Mouse (Mus musculus): ENCODE measurements at regions not wholly inside any gene's neighbourhood (a gene's known extent, or its start where the extent isn't known, plus 50 kb on each side); places are given as distances from the start of the nearest gene placed in this dataset.

DNA sequence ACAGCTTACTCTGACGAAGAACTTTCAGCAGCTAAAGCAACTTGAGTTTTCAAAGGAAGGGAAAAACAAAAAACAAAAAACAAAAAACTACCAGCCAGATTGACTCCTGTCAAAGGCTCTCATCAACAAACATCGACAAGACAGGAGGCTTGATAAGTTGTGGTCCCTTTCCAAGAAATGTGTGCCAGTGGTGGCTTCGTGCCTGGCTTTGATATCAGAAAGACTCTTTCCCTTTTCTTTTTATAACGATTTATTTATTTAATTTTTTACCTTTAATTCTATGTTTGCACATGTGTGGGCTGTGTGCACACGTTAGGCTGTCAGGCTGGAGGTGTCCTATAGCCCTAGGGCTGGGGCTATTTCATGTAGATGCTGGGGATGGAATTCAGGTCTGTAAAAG is 60.4 kb downstream of the Dact1 start:
- no peak for DNase-seq

- DNase-seq, result no peak
Measured at GRCm38 (mm10) chr12:71371948-71372347, 62.3 kb downstream of the Dact1 start.

DNA sequence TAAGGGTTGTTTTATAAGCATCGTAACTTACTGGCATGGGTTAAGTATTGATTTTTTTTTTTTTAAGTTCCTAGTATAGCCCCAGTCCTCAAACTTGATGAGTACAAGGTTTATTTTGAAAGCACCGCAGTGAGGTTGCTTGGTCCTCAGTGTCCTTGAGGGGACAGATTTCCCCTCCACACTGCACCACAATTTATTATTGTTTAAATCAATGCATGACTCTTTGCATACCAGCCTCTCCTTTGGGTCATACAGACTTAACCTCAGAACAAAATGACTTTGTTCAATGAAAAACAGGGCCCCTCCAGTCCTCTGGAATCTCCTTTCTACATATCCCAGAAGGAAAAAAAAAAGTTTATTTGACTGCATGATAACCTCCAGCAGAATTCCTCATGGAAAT is 63.9 kb downstream of the Dact1 start:
- DNase-seq, result no peak

- no peak for DNase-seq
Measured at GRCm38 (mm10) chr12:71376446-71376845, 66.8 kb downstream of the Dact1 start.

GRCm38 (mm10) chr12:71376966-71377365 is 67.3 kb downstream of the Dact1 start:
- no peak for DNase-seq

DNA sequence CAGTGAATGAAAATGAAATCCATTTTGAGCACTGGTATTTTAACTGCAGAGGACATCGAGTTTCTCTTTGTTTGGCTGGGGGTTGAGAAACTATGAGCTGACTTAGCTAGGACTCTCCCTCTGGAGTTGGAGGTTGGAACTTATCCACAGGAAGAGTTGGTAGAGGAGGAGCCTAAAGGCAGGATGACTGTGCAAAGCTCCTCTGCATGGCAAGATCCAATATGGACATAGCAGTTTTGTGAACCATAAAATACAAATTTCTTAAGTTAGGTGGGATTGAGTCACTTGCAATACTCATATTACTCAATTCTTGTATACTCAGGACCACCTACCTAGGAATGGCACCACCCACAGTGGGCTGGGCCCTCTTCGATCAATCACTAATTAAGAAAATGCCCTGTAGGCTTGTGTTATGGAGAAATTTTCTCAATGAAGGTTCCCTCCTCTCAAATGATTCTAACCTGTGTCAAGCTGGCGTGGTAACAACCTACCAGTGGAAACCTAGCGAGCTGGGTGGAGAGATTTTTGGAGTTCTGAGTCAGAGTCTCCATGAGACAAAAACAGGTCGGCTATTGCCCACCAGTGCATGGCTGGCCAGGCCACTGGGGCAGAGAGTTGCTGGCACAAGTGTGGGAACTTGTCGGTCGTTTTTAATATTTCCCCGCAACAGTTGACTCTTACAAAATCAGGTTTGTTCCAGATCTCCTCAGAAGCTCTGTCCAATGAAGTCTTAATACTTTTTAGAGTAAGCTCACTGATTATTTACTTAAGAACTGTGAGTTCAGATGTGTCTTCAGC is 70.1 kb downstream of the Dact1 start:
- no peak for DNase-seq

- no peak for DNase-seq
Measured at GRCm38 (mm10) chr12:71380424-71380761, 70.7 kb downstream of the Dact1 start.

- no peak for DNase-seq
Measured at GRCm38 (mm10) chr12:71386251-71386650, 76.6 kb downstream of the Dact1 start.

DNA sequence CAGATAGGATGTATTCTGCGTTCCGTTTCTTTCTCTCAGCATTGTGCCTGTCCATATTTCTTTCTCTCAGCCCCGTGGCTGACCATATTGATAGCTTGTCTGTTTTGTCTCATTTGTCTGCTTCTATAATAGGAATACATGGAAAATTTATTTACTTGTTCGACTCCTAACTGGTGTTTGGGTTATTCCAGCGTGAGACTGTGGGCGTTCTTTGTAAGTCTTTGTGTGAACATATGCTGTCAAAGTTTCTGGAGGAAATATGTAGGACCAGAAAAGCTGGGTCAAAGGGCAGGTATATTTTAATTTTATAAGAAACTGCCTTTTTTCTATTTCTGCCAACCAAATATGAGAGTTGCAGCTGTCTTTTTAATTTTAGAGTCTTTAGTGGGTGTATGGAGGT is 81.8 kb downstream of the Dact1 start:
- DNase-seq, result no peak

- DNase-seq, result no peak
Measured at GRCm38 (mm10) chr12:71393752-71394151, 84.1 kb downstream of the Dact1 start.

GRCm38 (mm10) chr12:71397456-71397855 is 87.8 kb downstream of the Dact1 start:
- no peak for DNase-seq

DNA sequence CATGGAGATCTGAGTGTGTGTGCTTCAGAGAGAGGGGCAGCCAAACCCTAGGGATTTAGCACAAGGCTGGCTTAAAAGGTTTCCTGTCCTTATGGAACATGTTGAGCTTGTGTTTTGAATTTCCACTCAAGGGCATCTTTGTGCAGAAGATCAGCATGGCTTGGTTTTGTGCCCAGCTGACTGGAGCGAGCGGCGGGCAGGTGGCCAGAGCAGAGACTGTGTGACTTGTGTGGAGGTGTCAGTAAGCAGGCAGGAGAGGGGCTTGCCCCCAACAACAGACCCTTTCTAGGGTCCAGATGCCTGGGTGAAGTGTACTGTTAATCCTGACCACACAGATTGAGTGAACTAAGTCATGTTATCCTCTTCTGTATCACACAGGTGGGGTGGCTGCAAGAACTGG is 89.0 kb downstream of the Dact1 start:
- no peak for DNase-seq

GRCm38 (mm10) chr12:71400201-71400600 is 90.5 kb downstream of the Dact1 start:
- no peak for DNase-seq

DNA sequence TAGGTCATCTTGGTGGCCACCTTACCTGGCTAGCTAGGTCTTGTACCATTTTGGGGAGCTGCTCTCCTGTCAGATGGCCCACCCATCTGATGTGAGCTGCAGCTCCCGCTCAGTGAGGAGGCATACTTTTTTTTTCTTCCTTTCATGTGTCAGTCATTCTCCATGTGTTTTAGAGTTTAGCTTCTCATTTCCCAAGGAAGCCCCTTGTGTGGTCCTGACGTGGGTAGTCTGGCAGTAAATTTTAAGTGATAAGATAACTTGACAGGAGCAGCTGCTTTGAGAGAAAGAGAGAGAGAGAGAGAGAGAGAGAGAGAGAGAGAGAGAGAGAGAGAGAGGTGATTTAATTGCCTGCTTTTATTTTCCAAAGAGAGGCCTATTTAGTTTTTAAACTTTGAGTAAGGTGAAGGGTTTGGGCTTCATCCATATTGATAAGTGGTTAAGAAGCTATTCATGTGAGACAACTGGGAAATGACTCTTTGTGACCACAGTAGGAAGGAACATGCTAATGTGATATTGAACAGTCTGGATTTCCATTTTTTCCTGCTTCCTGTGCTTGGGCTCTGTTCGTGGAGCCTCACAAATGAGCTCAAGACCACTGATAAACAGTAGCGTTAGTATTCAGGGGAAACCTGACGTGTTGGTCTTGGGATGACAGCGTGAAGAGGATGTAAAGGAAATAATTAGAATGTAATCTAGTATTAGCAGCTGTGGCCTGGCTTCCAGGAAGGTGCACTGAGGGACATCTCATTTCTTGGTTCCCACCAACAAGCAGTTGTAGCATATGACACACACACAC is 92.1 kb downstream of the Dact1 start:
- no peak for DNase-seq

DNA sequence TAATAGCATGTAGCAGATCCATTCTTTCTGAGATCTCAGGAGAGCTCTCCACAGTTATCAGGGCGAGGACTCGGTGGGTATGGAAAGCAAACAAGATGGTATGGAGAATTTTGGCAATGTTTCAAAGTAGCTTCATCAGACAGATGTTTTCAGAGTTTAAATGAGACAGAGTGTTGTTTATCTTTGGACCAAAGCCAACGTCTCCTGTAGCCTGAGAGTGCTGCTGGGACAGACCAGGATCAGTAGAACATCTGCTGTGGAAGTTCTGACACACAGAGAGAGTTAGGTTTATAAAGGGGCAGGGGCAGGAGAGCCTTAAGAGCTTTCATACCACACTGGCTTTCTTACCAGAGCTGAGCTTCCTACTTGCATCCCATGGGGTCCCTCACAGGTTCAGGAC is 97.6 kb downstream of the Dact1 start:
- no peak for DNase-seq

DNA sequence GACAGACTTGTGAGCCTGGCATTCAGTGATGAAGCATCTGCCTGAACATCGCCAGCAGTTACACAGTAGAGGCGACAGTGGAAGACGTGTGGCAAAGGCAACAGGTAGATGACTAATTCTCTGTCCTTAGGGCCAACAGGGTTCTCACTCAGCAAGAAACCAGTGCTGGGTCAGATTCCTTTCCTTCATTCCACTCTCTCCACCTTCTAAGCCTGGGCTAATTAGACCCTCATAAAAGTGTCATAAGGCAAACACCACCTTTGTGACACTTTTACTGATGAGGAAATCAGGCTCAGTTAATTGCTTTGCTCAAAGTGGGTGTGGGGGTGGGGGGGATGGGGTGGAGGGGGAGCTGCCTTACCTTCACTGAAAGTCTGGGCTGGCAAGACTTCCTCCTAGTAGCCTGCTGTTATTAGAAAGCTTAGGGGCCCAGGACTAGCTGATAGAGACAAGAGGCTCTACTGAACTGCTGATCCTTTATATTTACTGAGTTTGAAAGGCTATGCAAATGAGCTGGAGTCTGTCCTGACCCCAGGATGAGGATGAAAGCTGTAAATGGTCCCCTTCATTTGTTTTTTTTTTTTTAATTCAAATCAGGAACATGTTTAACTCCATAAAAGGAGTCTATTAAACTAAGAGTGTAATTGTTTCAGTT is 98.8 kb downstream of the Dact1 start:
- no peak for DNase-seq

DNA sequence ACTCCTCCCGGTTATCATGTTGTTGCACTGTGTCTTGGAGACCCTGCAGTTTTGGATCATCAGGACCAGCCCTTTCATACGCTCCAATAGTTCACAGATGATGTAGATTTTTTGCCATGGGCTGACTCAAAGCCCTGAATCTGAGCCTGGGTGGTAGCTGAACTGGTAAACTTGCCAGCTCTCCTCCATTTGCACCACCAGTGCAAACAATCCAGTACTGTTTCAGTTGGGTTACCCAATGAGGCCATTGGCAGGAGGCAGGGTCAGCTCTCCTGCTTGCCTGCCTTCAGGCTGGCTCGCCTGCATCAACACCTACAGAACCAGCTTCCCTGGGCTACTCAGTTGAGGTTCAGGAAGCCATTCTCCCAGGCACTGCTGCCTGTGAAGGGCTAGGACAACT is 102.6 kb downstream of the Dact1 start:
- no peak for DNase-seq

DNA sequence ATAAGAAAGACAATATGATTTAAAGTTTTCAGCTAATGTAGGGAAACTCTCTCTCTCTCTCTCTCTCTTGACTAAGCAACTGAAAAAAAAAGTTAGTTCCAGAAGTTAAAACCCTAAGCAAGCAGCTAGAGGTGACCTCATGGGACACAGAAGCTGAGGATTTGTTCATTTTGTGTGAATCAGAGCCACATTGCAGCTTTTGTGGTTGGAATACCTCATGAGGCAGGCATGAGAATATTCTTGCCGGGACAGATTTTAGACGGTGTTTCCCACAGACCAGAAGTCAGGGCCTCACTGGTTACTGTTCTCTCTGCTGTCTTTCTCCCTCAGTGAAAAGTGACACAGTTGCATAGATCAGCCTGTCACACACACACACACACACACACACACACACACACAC is 107.3 kb downstream of the Dact1 start:
- no peak for DNase-seq

DNA sequence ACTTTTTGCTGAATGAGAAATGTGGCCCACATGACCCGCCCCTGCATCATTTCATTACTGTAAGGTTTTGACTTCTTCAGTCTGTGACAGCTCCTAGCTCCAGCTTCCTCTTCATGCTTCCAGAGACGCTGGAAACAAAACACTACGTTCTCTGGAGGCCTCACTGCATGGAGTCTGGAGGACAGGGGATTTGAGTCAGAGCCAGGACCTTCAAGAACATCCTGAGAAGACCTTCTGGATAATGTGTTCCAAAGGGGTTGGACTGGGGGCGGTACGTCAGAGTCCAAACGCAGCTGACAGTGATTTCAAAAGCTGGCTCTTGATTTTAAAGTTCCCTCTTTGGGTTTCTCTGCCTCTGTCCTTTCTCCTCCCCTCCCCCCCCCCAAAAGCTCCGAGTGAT is 108.5 kb downstream of the Dact1 start:
- DNase-seq, result peak; percentile 69

GRCm38 (mm10) chr12:71419161-71419560 is 109.5 kb downstream of the Dact1 start:
- DNase-seq, result no peak

- no peak for DNase-seq
Measured at GRCm38 (mm10) chr12:71426023-71426719, 116.5 kb downstream of the Dact1 start.

GRCm38 (mm10) chr12:71427974-71428373 is 118.3 kb downstream of the Dact1 start:
- no peak for DNase-seq
